Mouse (Mus musculus) frontal cortex, postnatal 25 days (tissue): Measurements from ENCODE around the gene Pigo.

Source experiments
- DNase-seq, 2 experiments: peaks; one replicate each; pipeline ENCODE4 v3.0.0; 2022; ENCODE audit warnings: low spot score in 2 of 2

Pigo gene

DNA sequence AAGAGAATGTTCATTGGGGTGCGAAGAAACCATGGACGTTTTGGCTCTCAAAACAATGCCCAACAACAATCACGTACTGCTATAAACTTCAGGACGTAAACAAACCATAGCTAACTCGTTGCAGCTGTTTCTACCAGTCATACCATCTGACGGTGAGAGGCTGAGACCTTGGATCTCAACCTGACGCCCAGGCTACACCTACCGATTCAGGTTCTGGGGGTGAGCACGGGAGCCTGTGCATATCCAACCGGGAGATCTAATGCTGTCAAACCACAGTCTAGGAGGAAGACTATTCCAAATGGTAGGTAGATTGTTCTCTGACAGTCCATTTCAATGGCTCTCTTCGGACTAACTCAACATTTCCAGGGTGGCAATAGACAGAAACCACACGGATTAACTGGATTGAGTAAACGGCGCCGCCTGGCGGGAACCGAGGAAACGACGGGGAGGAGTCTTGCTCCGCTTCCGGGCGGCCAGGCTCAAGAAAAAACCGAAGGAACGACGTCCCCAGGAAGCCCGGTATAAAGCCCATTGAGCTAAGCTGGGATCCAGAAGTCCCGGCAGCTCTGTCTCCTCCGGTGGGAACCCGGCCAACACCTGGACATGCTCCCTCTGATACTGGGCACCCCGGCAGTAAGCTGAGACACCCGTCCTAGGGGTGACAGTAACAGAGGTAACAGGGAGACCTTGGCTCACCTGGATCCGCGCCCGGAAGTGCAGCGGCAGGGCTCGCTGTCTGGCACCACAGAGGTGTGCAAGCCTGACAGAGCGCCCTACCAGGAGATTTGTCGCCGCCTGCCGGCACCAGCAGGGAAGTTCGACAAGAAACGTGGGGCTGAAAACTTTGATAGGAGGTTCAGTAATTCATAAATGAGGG lies at the start of gene Pigo:
Pigo (minus strand) TSS at position 736 of the 877 bp plus-strand sequence.
- DNase-seq: peak; percentile 89 to 94

DNA sequence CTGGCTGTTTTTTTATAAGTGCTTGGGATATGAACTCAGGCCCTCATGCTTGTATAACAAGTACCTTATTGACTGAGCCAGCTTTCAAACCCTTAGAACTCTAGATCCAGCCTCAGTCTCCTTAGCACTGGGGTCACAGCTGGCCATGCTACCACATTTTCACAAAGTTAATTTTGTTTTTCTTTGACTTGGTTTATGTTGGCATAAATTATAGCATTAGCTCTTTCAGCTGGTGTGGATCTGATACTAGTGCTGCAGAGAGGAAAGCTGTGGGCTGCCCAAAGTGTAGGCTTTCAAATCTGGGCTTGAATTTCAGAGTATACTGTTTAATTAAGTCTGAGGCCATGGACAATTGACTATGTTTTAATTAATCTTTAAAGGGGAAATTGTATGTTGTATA lies 49.3 kb upstream of the Pigo start:
- no peak for DNase-seq

DNA sequence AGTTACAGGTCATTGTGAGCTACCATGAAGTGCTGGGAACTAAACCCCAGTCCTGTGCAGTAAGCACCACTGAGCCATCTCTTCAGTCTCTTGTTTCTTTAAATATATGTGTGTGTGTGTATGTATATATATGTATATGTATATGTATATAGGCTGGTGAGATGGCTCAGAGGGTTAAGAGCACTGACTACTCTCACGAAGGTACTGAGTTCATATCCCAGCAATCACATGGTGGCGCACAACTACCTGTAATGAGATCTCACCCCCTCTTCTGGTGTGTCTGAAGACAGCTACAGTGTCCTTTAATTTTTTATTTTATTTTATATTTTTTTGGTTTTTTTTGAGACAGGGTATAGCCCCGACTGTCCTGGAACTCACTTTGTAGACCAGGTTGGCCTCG lies 39.9 kb upstream of the Pigo start:
- no peak for DNase-seq

DNA sequence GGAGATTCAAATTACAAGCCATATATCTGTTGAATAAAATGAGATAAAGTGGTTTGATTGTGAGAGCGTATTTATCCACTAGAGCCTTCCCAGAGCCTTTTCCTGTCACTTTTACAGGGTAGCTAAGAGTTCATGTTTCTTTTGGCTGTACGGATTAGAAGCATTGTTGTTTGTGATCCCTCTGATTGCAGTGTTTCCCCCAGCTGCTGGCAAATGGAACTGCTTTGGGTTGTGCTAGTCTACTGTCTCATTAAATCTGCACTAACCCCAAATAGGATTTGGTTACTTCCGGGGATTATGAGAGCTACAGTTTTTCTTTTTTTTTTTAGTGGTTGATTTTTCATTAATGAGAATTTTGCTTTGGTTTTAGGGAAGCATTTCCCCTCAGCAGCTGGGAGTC lies 34.7 kb upstream of the Pigo start:
- DNase-seq: no peak

DNA sequence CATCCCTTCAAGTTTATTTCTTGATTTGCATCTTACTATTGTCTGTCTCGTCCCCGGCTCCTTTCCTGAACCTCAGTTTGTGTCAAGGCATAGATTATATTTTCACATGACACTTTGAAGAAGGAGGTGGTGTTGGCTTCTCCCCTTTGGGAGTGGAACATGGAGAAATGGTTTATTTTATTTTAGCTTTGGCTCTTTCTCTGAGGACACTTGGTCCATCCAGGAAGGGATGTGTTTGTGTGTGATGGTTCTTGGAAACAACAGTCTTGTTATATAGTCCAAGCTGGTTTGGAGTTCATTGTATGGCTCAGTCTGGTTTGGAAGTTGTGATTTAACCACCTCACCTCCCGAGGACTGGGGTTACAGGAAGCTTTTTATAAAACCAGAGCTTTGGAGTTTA lies 34.1 kb upstream of the Pigo start:
- DNase-seq: no peak

DNA sequence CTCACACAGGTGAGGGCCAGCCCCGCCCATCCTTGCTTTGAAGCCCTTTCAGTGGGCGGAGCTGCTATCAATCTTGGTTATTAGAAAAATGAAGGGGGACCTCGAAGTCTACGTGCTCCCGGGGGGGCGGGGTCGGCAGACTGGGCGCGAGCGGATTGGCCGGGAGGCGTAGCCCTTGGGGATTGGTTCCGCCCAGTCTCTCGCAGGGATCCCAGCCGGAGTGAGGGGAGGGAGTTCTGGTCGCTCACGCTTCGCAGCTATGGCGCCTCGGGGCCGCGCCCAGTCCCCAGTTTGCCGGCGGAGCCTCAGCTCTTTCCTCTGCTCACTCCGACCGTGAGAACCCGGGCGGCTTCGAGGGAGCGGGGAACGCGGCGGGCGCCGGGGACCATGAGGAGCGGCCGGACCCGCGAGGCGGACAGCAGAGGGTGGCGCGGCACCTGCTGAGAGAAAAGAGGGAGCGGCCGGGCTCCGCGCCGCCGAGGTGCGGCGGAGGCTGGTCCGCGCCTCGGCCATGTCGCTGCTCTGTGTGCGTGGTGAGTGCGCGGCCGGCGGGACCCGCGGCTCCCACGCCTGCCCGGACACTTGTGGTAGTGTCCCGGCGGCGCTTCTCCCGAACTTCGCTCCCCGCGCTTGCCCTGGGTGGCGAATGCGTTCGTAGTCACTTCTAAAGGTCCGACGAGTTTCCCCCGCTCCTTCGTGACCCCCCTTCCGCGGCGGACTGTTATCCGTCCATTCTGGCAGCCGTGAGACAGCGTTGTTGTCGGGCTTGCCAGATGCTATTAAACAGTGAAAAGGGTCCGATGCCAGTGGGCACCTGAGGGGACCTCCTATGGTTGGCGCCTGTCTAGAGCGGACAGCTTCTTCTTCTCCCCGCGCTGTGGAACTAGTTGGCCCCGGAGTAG lies 33.4 kb upstream of the Pigo start, which contains the start of gene Unc13b:
Unc13b (plus strand) TSS at position 201 of the 902 bp plus-strand sequence.
- peak; percentile 65 to 73 for DNase-seq

DNA sequence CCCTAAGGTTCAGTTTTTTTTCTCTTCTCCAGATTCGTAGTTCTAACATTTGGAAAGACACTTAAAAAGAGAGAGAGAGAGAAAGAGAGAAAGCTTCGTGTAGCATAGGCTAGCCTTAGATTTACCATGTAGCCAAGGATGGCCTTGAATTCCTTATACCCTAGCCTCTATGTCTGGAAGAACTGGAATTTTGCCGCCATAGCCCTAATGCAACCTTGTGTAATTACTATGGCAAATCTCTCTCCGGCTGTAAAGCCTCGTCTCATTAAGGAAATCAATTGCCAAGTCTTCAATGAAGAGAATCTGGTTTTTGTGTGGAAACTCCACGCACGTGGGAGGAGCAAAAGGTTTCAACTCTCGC lies 32.8 kb upstream of the Pigo start:
- DNase-seq: no peak

DNA sequence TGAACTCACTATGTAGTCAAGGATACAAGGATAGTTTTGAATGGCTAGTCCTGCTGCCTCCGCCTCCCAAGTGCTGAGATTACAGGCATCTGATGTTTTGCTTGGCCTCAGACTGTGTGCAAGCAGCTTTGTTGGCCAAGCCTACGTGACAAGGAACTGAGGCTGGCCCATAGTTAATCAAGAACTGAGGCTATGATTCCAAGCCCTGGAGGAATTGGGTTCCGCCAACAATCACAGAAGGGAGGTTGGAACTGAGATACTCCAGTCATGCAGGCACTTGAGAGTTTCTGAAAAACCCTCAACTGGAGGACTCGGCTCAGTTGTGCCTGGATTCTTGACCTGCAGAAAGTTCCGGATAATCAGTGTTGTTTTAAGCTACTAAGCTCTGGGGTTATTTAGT lies 32.0 kb upstream of the Pigo start:
- no peak for DNase-seq

DNA sequence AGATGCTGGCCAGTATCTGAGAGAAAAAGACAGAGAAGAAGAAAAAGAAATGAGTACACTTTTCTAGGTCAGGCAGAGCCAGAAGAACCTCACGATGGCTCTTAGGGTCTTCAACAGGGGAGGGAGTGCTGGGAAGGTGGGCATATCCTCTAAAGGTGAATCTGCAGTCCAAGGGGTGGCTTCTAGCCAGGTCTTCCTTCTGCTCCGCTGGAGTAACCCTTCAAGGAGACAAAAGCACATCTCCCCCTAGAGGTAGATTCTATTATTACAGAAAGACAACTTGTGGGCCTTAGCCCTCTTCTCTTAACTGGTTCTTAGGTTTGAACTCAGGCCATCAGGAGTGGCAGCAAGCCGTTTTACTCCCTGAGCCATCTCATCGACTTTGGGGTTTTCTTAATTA lies 27.0 kb upstream of the Pigo start:
- DNase-seq: no peak

DNA sequence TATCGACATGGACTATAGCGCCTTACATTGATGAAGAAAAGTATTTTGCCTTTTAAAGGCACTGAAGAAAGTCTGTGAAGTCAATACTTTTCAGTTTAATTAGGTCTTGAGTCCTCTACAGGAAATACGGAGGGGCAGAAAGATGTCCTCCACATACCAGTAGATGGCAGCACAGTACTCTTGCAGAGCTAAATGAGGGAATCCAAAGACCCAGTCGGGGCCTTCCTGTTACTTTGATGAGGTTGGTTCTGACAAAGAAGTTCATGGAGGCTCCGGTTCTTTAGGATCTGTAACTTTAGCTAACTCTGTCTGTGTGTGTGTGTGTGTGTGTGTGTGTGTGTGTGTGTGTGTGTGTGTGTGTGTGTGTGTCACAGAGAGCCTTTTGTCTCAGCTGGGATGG lies 21.6 kb upstream of the Pigo start:
- no peak for DNase-seq

DNA sequence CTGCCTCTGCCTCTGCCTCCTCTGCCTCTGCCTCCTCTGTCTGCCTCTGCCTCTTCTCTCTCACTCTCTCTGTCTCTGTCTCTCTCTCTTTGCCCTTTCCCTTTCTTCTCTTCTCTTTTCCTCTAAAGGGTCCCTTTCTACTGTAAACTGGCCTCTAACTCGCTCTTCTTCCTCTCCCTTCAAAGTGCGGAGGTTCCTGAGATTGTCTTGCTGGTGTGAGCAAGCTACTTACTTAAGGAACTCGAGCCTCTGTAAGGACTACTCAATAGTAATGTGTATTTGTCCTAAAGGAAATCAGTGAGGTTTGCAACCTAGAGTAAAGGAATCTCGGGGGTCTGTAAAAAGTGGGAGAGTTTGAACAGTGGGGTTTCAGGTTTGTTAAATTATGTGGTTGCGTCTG lies 21.0 kb upstream of the Pigo start:
- DNase-seq: no peak

DNA sequence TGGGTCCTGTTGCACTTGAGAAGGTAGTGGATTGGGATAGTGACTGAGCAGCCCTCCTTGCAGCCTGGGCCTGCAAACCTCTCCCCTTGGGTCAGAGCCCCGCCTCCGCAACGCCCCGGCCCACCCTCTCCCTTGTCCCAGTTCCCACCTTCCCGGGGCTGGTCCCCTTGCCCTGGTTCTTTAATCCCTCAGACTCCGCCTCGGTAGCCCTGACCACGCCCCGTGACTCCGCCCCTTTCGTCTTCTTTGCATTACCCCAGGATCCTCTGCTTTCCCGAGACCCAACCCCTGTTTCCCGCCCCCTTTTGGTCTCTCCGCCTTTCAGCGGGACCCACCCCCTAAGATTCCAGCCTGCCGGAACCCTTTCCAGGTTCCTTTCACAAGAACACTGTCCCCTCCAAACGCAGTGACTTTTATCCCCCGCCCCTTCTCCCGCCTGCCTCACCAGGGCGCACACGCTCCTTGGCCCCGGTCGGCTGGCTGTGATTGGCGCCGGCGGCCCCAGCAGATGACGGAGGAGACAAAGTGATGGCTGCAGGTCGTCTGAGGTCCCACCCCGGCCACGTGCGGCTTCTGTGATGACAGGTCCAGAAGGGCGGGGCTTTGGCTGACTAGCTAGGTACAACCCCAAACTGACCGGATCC lies 20.2 kb upstream of the Pigo start, which contains the start of gene Fam214b:
Fam214b (minus strand) TSS at position 562 of the 644 bp plus-strand sequence.
- DNase-seq: peak; percentile 83 to 92

DNA sequence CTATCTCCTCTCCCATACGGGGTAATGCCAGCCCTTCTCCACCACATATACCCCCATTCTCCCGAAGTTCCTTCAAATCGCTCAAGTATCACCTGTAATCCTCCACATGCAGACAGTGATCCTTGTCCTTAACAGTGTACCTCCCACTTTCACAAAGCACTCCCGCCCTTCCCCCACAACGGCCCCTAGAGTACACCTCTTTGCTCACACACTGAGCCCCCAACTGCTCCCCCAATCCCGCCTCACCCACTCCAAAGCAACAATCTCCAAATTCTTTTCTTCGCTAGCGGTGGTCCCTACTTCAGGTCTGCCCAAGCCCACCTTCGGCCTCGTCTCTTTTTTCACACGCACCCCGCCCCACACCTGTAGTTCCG lies 19.7 kb upstream of the Pigo start:
- no peak for DNase-seq

DNA sequence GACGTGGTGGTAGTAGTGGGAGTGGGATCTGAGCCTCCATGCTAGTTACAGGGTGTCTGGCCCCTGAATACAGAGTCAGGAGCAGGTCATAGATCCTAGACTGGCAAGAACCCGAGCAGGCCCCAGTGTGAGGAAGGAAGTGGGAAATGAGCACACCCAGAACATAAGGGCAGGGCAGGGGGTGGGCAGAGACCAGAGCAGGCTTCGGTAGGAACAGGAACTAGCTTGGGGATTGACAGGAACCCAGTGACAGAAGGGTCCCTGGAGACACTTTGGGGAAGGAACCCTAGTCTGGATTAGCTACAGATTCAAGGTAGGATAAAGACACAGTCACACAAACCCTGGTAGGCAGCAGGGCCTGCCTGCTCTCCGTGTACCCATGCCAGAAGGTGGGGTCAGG lies 19.1 kb upstream of the Pigo start:
- DNase-seq: no peak

DNA sequence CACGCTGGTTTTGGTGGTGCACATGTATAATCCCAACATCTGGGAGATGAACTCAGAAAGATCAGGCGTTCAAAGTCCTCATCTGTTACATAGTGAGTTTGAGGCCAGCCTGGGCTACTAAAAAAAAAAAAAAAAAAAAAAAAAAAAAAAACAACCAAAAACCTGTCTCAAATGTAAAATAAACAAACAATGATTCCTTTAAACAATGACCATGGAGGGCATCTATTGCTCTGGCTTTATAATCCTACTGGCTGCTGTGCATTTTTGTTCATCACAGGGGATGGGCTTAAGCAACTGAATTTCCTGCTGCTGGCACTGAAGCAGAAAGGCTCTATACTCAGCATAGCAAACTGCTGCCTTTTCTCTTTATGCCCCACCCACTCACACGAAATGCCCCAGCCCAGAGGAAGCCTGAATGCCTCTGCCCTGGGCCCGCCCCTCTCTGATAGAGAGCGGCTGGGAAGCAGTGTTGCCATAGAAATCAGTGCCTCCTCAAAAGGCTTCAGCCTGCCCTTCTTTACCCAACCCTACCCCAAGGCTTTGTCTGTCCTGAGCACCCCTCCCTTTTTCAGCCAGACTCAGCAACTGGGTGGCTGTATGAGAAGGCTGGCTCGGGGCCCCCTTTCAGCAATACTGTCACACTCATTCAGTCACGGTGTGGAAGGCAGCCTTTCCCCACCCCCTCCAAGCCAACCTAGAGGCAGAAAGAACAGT lies 18.2 kb upstream of the Pigo start:
- DNase-seq: no peak

DNA sequence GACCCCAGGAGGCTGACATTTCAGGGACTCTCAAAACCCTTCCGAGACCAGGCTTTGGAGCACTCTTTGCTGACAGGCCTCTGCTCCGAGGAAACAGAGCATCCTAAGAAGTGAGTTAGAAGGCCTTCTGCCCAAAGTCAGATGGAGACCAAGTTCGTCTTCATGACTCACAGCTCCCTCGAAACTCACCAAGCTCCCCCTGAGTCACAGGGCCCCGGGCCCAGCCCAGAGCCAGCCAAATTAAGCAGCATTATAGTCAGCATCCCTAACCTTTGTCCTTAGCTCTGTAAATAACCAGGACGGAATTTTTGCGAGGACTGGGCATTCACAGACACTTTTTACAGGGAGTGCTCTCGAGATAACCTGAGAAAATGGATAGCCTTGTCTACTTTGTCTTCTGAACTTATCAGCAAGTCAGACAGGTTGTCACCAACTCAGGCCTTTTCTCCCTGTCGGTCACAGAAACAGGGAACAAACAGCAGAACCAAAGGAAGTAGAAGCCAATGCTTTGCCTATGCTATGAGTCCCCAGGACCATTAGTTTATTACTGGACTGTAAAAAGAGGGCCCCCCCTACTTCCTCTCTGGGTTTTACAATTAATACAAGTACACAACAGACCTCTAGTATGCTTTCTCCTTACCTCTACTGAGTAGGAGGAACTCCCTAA lies 15.4 kb upstream of the Pigo start:
- no peak for DNase-seq

DNA sequence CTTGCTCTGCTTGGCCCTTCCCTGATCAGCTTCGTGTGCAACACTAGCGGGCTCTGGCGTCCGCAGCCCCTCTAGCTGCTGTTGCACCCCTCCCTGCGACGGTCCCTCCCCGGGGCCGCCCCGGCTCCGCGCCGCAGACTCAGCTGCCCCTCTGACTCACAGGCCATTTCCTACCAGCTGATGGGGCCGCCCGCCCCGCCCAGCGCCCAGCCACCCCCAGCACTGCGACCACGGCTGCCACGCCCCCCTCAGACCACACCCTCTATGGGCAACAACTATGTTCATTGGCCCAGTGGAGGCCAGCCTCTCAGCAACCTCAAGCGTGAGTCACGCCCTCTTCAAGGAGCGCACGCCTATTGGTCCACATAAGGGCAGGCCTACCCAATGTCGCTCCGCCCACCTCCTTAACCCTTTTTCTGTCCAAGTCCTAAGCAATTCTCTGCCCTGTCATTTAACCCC lies 14.5 kb upstream of the Pigo start:
- DNase-seq: peak; percentile 76 to 85

DNA sequence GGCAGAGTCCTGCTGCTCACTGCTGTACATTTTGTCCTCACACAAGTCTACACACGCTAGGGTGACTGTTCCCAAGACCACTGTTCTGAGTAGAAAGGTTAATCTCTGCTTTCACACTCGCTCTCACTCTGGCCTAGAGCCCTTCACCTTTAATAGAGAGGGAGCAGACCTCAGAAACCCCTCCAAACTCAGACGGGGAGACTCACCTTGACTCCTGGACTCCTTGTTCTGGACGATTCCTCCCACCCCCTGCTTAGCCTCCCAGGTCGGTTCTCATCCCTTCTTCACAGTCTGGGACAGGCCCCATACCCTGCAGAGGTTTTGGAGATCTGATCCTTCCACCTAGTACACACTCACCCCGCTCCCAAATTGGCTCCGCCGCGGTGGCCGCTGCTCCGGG lies 14.0 kb upstream of the Pigo start:
- no peak for DNase-seq

DNA sequence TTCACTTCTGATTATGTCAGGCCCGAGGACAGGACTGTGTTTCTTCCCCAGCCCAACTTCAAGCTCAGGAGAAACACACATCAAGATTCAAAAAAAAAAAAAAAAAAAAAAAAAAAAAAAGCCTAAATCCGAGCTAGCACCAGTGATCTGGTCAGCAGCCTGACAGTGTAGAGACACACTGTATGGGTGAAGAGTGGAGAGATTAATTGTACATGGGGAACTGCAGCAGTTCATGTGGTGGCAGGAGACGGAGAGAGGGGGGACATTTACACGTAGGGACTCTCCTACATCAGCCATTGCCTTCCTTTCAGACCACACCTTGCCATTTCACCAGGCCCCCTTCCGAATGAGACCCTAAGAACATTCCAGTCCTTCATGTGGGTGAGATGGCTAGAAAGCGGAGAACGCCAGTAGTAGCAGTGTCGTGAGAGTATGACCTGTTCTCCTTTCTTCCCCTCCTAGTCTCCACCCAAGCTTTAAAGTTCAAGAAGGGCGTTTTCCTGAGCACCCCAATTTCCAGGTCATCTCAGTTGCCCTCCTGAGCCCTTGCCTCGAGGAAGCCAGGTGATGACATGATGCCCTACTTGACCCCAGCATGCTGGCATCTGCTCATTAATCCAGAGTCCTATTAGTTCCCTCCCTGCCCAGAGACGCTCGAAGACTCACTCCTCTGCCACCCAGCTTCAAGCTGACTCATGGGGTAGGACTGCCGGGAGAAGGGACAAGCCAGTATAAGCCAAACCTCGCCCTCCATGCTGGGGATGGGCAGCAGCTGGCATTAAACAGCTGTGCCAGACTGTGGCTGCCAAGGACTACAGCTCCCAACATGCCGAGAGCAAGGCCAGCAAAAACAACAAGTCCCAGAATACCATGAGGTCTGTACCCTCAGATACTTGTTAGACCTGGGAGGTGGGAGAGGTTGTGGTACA lies 13.2 kb upstream of the Pigo start:
- DNase-seq: no peak
